Mouse (Mus musculus) E14TG2a.4 (cell line): ENCODE data around the gene Wdr60.

Source experiments
- CTCF ChIP-seq: conservative IDR thresholded peaks from 2 replicates; pipeline ENCODE4 v1.5.1; 2014; ENCODE audit warnings: low read length
- NANOG ChIP-seq: IDR thresholded peaks from 2 replicates; pipeline ENCODE4 v1.6.1; 2014; ENCODE audit warnings: borderline replicate concordance, low read length, mixed read lengths
- POU5F1 ChIP-seq: IDR thresholded peaks from 2 replicates; pipeline ENCODE4 v1.6.1; 2014; ENCODE audit warnings: low read length, borderline replicate concordance

- TF ChIP-seq CTCF, result no peak
- TF ChIP-seq NANOG, result no peak
- TF ChIP-seq POU5F1, result no peak
These were observed 33.4 kb downstream of the Wdr60 start for GRCm38 (mm10) chr12:116229451-116229850.
